Mouse (Mus musculus): ENCODE results near the gene Wnt16. TPM values are rescaled to one million over a fixed set of nuclear protein-coding genes. Genes with fewer than 3 reads are reported as not detected.
A peak's percentile ranks its signal among the peaks of the same experiment; 100 is the strongest.

Gene Wnt16
- polyA plus RNA-seq, 1 experiment from 2014 or later, result not detected

- POLR2A ChIA-PET, result interaction anchor here (0.7 to 1.0 kb wide), 3 partner anchors 162 to 194 kb away, joined by 3 to 14 read pairs (median 4); no protein-coding TSS in a partner anchor
- in situ Hi-C loops (cut with MboI; ENCODE audit: low pct_unique_long_range_greater_than_20kb), result loop anchor here (5.0 to 10.0 kb wide), 2 partner anchors 167 to 201 kb away; no protein-coding TSS in a partner anchor
- ATAC-seq, result peak; percentile 28
Measured at GRCm38 (mm10) chr6:22325364-22326072, 37.5 kb downstream of the Wnt16 start.

GRCm38 (mm10) chr6:22326289-22326688, 38.3 kb downstream of the Wnt16 start:
- no peak for TF ChIP-seq CTCF (IDR thresholded peaks at IDR 0.05)
- ATAC-seq (no peak), DNase-seq (ENCODE audit: low read depth, low spot score) (no peak)
- in situ Hi-C loops (cut with MboI; ENCODE audit: low pct_unique_long_range_greater_than_20kb), result loop anchor here (5.0 to 10.0 kb wide), 2 partner anchors 166 to 201 kb away; no protein-coding TSS in a partner anchor
- no peaks in the 10 kb centered on the region for H3K27me3 ChIP-seq
- ChIA-PET POLR2A (interaction anchor here (0.6 to 1.0 kb wide), 3 partner anchors 18 to 194 kb away, joined by 4 to 14 read pairs (median 4); no protein-coding TSS in a partner anchor), CTCF (interaction anchor here (1.0 to 5.2 kb wide), 11 partner anchors 9 to 205 kb away, joined by 3 to 52 read pairs (median 5); partner anchors contain the start of gene Fam3c)

More at GRCm38 (mm10) chr6:22325364-22326072, 37.5 kb downstream of the Wnt16 start:
- CTCF ChIA-PET, result interaction anchor here (0.7 to 5.2 kb wide), 14 partner anchors 9 to 204 kb away, joined by 3 to 52 read pairs (median 6); partner anchors contain the start of gene Fam3c
- no peak for DNase-seq (ENCODE audit: low read depth, low spot score)
- TF ChIP-seq CTCF (IDR thresholded peaks at IDR 0.05), result peak; percentile 92
- H3K27me3 ChIP-seq, result no peaks in the 10 kb centered on the region

GRCm38 (mm10) chr6:22327091-22327490, 39.1 kb downstream of the Wnt16 start:
- no peaks in the 10 kb centered on the region for H3K27me3 ChIP-seq
- in situ Hi-C loops (cut with MboI; ENCODE audit: low pct_unique_long_range_greater_than_20kb), result loop anchor here (5.0 to 10.0 kb wide), 2 partner anchors 165 to 202 kb away; no protein-coding TSS in a partner anchor
- DNase-seq (ENCODE audit: low read depth, low spot score), result peak; percentile 92
- ATAC-seq, result peak; percentile 82
- no peak for TF ChIP-seq CTCF (IDR thresholded peaks at IDR 0.05)
- ChIA-PET POLR2A (interaction anchor here (1.1 kb wide), 1 partner anchor 22 kb away, joined by 5 read pairs; no protein-coding TSS in a partner anchor), CTCF (interaction anchor here (1.0 to 5.2 kb wide), 6 partner anchors 22 to 206 kb away, joined by 3 to 52 read pairs (median 13); partner anchors contain the start of gene Fam3c)

GRCm38 (mm10) chr6:22327931-22328330, 39.9 kb downstream of the Wnt16 start:
- DNase-seq (ENCODE audit: low read depth, low spot score) (no peak), ATAC-seq (no peak)
- H3K27me3 ChIP-seq, result no peaks in the 10 kb centered on the region
- in situ Hi-C loops (cut with MboI; ENCODE audit: low pct_unique_long_range_greater_than_20kb), result loop anchor here (5.0 to 10.0 kb wide), 2 partner anchors 164 to 203 kb away; no protein-coding TSS in a partner anchor
- no peak for TF ChIP-seq CTCF (IDR thresholded peaks at IDR 0.05)
- ChIA-PET CTCF (interaction anchor here (5.2 kb wide), 1 partner anchor 166 kb away, joined by 52 read pairs; no protein-coding TSS in a partner anchor), POLR2A (interaction anchor here (2.3 kb wide), 1 partner anchor 10 kb away, joined by 6 read pairs; no protein-coding TSS in a partner anchor)

GRCm38 (mm10) chr6:22330169-22330960, 42.3 kb downstream of the Wnt16 start:
- CTCF ChIA-PET, result interaction anchor here (2.2 kb wide), 1 partner anchor 25 kb away, joined by 10 read pairs; the partner anchor contains the start of gene Fam3c
- POLR2A ChIA-PET, result interaction anchor here (2.3 kb wide), 1 partner anchor 8 kb away, joined by 6 read pairs; no protein-coding TSS in a partner anchor
- DNase-seq (ENCODE audit: low read depth, low spot score), result no peak
- no peak for TF ChIP-seq CTCF (IDR thresholded peaks at IDR 0.05)
- no peak for ATAC-seq
- H3K27me3 ChIP-seq, result no peaks in the 10 kb centered on the region
- in situ Hi-C loops (cut with MboI; ENCODE audit: low pct_unique_long_range_greater_than_20kb), result no loop called here

- ChIA-PET POLR2A (no interaction called here), CTCF (interaction anchor here (1.0 to 1.2 kb wide), 2 partner anchors 14 to 16 kb away, joined by 3 read pairs; no protein-coding TSS in a partner anchor)
- no peak for TF ChIP-seq CTCF (IDR thresholded peaks at IDR 0.05)
- DNase-seq (ENCODE audit: low read depth, low spot score), result no peak
- ATAC-seq, result no peak
- H3K27me3 ChIP-seq, result no peaks in the 10 kb centered on the region
- in situ Hi-C loops (cut with MboI; ENCODE audit: low pct_unique_long_range_greater_than_20kb), result no loop called here
Measured at GRCm38 (mm10) chr6:22332548-22332947, 44.5 kb downstream of the Wnt16 start.

GRCm38 (mm10) chr6:22339763-22340542, 51.9 kb downstream of the Wnt16 start:
- H3K27me3 ChIP-seq, result no peaks in the 10 kb centered on the region
- ChIA-PET CTCF (no interaction called here), POLR2A (no interaction called here)
- ATAC-seq, result no peak
- DNase-seq (ENCODE audit: low read depth, low spot score), result no peak
- no peak for TF ChIP-seq CTCF (IDR thresholded peaks at IDR 0.05)
- in situ Hi-C loops (cut with MboI; ENCODE audit: low pct_unique_long_range_greater_than_20kb), result no loop called here

GRCm38 (mm10) chr6:22340779-22341178, 52.8 kb downstream of the Wnt16 start:
- ATAC-seq, result no peak
- no peaks in the 10 kb centered on the region for H3K27me3 ChIP-seq
- no peak for DNase-seq (ENCODE audit: low read depth, low spot score)
- TF ChIP-seq CTCF (IDR thresholded peaks at IDR 0.05), result no peak
- in situ Hi-C loops (cut with MboI; ENCODE audit: low pct_unique_long_range_greater_than_20kb), result no loop called here
- ChIA-PET CTCF (no interaction called here), POLR2A (no interaction called here)

- no peaks in the 10 kb centered on the region for H3K27me3 ChIP-seq
- in situ Hi-C loops (cut with MboI; ENCODE audit: low pct_unique_long_range_greater_than_20kb), result no loop called here
- POLR2A ChIA-PET, result no interaction called here
- ATAC-seq (no peak), DNase-seq (ENCODE audit: low read depth, low spot score) (no peak)
- no peak for TF ChIP-seq CTCF (IDR thresholded peaks at IDR 0.05)
- CTCF ChIA-PET, result interaction anchor here (1.3 kb wide), 1 partner anchor 12 kb away, joined by 3 read pairs; the partner anchor contains the start of gene Fam3c
Measured at GRCm38 (mm10) chr6:22343292-22343691, 55.3 kb downstream of the Wnt16 start.

All from Patski (cell line).